Mouse (Mus musculus) myocyte (in vitro differentiated cells): Measurements from ENCODE around the gene Zc3h8. TPM values are rescaled to one million over a fixed set of nuclear protein-coding genes. Genes with fewer than 3 reads are reported as not detected.

Experiments
- H3K27me3 ChIP-seq: one replicate; pipeline ENCODE4 v1.6.1; 2011; ENCODE audit not compliant: control insufficient read depth, insufficient read depth, insufficient read length
- H3K36me3 ChIP-seq: one replicate; pipeline ENCODE4 v1.6.1; 2011; ENCODE audit not compliant: control insufficient read depth, insufficient read depth
- H3K4me2 ChIP-seq: one replicate; pipeline ENCODE4 v1.6.1; 2011; ENCODE audit warnings: low read depth, control low read depth
- H3K4me3 ChIP-seq: one replicate; pipeline ENCODE4 v1.5.1; 2011; ENCODE audit warnings: mild to moderate bottlenecking, control low read depth, moderate library complexity
- H3K79me2 ChIP-seq: one replicate; pipeline ENCODE4 v1.6.1; 2011; ENCODE audit not compliant: control insufficient read depth, insufficient read depth
- H3ac ChIP-seq: one replicate; pipeline ENCODE4 v1.6.1; 2011; ENCODE audit not compliant: control insufficient read depth, insufficient read length
- CEBPB ChIP-seq: IDR thresholded peaks from 2 replicates; pipeline ENCODE4 v1.6.1; 2011; ENCODE audit warnings: mild to moderate bottlenecking, moderate library complexity; ENCODE audit not compliant: poor library complexity, insufficient read depth, severe bottlenecking
- E2F4 ChIP-seq: IDR thresholded peaks from one replicate; pipeline ENCODE4 v1.6.1; 2011; ENCODE audit warnings: mild to moderate bottlenecking, control low read depth, moderate library complexity; ENCODE audit not compliant: insufficient read depth
- MAX ChIP-seq: IDR thresholded peaks from one replicate; pipeline ENCODE4 v1.6.1; 2011; ENCODE audit warnings: low read depth, mild to moderate bottlenecking, control low read depth
- MYOD1 ChIP-seq, 3 experiments: IDR thresholded peaks; one replicate each; pipeline ENCODE4 v1.6.1; 2011; ENCODE audit warnings: control low read depth in 2 of 3, low read depth in 2 of 3, mild to moderate bottlenecking in 2 of 3, moderate library complexity in 1 of 3; ENCODE audit not compliant: insufficient read length in 2 of 3, control insufficient read depth in 1 of 3
- MYOG ChIP-seq, 3 experiments: IDR thresholded peaks; one replicate each; pipeline ENCODE4 v1.6.1; 2011; ENCODE audit warnings: control low read depth in 2 of 3, low read depth in 2 of 3, mild to moderate bottlenecking in 2 of 3; ENCODE audit not compliant: insufficient read length in 2 of 3, control insufficient read depth in 1 of 3, insufficient read depth in 1 of 3
- POLR2A ChIP-seq: IDR thresholded peaks from one replicate; pipeline ENCODE4 v1.6.1; 2011; ENCODE audit warnings: low read depth, mild to moderate bottlenecking, control low read depth, moderate library complexity; ENCODE audit not compliant: insufficient read length
- POLR2AphosphoS2 ChIP-seq: IDR thresholded peaks from one replicate; pipeline ENCODE4 v1.6.1; 2011; ENCODE audit warnings: low read depth, control low read depth; ENCODE audit not compliant: insufficient read length
- REST ChIP-seq: IDR thresholded peaks from one replicate; pipeline ENCODE4 v1.6.1; 2011; ENCODE audit warnings: mild to moderate bottlenecking, control low read depth, moderate library complexity; ENCODE audit not compliant: insufficient read depth, insufficient read length
- SRF ChIP-seq: IDR thresholded peaks from one replicate; pipeline ENCODE4 v1.6.1; 2011; ENCODE audit warnings: low read depth; ENCODE audit not compliant: control insufficient read depth, insufficient read length
- TCF12 ChIP-seq: IDR thresholded peaks from one replicate; pipeline ENCODE4 v1.6.1; 2011; ENCODE audit warnings: mild to moderate bottlenecking, control low read depth; ENCODE audit not compliant: poor library complexity, insufficient read depth, severe bottlenecking
- TCF3 ChIP-seq: IDR thresholded peaks from one replicate; pipeline ENCODE4 v1.6.1; 2011; ENCODE audit warnings: low read depth, control low read depth; ENCODE audit not compliant: insufficient read length
- USF1 ChIP-seq: IDR thresholded peaks from one replicate; pipeline ENCODE4 v1.6.1; 2011; ENCODE audit warnings: low read depth, mild to moderate bottlenecking, control low read depth, moderate library complexity
- polyA plus RNA-seq: library from polyadenylated mRNA; unstranded; fragments of >200 nt; fragmentation: generic; extraction: Trizol; gene quantifications from one replicate; pipeline ENCODE4 v1.2.1, GENCODE M21; 2012; ENCODE audit warnings: missing spikeins

The Zc3h8 gene
- polyA plus RNA-seq, 1 experiment = 1.8 TPM

DNA sequence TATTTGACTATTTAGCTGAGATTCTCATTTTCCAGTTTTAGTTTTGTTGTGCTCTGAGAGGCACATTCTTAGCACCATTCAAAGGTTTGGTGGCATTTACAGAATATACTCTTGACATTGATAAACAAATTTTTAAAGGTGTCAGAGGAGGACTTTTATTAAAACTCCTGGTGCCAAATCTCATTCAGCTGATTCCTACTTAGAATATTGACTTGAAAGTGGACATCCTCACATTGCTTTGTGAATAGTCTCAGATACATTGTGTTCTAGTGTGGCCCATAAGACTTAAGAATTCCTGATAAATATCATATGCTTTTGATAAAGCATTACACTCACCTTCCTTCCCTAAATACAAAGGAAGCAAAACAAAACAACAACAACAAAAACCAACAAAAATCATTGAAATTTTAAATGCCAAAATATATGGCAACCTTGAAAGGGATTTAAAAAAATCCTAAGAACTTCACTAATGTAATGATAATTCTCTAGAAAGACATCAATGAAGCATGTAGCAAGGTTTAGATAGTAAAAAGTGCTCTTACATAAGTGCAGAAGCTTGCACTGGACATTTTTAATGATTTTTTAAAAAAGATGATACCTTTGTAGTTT, 24.7 kb upstream of the Zc3h8 start:
- no peaks in the 10 kb centered on the region for H3K36me3 ChIP-seq
- no peaks in the 10 kb centered on the region for H3K27me3 ChIP-seq
- peaks cover 8% of the 10 kb centered on the region for H3K79me2 ChIP-seq
- H3K4me2 ChIP-seq = peak overlapping the region; percentile 84
- peak overlapping the region; percentile 56 for H3K4me3 ChIP-seq
- peak overlapping the region; percentile 38 for H3ac ChIP-seq
- TF ChIP-seq MAX (no peak), REST (no peak)

DNA sequence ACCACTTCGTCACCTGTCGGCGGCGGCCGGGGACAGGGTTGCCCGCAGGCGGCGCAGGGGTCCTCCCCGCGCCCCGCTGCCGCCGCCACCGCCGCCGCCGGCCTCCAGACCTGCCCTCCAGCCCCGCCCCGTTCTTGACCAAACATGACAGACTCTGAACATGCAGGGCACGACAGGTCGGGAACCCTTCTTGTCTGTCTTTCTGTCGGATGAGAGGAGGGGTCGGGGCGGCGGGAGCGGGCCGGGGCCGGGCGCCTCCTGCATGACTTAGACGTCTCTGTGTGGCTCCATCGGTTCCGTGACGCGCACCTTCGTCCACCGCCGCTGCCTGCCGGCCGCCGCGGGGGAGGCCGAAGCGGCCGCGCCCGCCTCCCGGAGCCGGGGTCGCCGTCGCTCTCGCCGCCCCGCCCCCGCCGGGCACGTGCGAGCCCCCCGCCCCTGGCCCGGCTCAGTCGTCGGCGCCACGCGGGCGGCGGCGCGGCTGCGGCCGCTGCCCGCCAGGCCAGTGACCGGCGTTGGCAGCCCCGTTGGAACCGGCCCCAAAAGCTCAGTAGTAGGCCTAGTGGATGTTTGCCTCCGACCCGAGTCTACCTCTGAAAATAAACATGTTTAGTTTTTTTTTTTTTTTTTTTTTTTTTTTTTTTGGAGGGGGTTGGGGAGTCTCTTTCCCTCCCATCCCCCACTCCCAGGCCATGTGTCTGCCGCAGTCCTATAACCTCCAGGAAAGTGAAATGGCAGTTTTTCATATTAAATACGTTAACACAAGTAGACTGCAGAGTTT, 24.0 kb upstream of the Zc3h8 start, which contains the start of gene Gm10762:
TSS of gene Gm10762 (minus strand) at position 65 of the 781 bp plus-strand sequence.
- TF ChIP-seq POLR2A (peak; percentile 42), POLR2AphosphoS2 (peak; percentile 14), CEBPB (no peak), MYOD1 (IDR thresholded peaks at IDR 0.05; ENCODE audit: control insufficient read depth in 1 of 3, insufficient read length in 2 of 3, low read depth in 2 of 3) (peak in 1 of 3 experiments; percentile 5), TCF12 (no peak)
- no peaks in the 10 kb centered on the region for H3K27me3 ChIP-seq
- peak within 1 kb of the TSS; percentile 84 for H3K4me2 ChIP-seq
- H3ac ChIP-seq = peak within 1 kb of the TSS; percentile 38
- H3K4me3 ChIP-seq = peak within 1 kb of the TSS; percentile 56
- peaks cover 8% of the 10 kb centered on the region for H3K79me2 ChIP-seq
- H3K36me3 ChIP-seq = no peaks in the 10 kb centered on the region

DNA sequence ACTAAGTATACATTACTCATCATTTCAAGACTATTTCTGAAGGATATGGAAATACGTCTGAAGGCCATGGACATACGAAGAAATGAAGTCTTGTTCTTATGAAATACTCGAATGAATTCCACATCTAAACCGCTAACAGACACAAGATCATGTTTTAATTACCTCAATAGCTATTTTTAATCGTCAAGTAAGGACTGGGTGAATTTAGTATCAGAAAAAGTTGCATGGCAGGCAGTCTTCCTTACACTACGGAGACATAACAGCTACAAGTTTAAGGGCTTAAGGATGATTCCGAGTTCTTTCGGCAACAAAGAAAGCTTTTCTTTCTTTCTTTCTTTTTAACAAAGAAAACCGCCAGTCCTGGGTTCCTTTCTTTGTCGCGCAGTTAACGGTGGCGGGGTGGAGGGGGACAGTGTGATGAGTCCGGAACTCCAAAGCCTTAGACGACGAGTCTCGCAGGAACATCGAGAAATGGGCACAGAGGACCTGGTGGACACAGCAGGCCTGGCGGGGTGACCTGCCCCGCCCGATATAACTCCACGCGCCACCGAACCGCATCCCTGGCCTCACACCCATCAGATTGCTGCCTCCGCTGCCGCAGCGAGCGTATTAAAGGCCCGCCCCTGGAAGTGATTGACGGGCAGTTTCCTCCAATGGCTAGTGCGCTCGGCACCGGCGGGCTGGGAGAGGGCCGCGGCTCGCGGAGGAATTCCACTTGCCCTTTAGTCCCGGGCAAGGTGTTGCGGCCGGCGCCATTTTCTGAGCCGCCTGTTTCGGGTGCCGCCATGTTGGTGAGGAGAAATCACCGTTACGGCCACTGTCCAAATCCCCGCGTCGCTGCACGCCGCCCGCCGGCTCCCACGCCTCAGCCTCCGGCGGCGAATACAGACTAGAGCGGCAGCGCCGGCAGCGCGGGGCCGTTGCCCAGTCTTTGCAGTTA, 23.0 kb upstream of the Zc3h8 start, which contains the start of gene Zc3h6:
TSS of gene Zc3h6 (plus strand) at position 762 of the 940 bp plus-strand sequence.
- TF ChIP-seq MAX = no peak
- TF ChIP-seq REST = no peak
- TF ChIP-seq SRF = peak; percentile 57
- peak; percentile 47 for TF ChIP-seq E2F4
- TF ChIP-seq MYOG (IDR thresholded peaks at IDR 0.05; ENCODE audit: control insufficient read depth in 1 of 3, insufficient read depth in 1 of 3, insufficient read length in 2 of 3, low read depth in 2 of 3) = peak in 1 of 3 experiments; percentile 20
- TF ChIP-seq CEBPB = no peak
- TF ChIP-seq MYOD1 (IDR thresholded peaks at IDR 0.05; ENCODE audit: control insufficient read depth in 1 of 3, insufficient read length in 2 of 3, low read depth in 2 of 3) = peak in 1 of 3 experiments; percentile 31
- peak; percentile 97 for TF ChIP-seq POLR2A
- TF ChIP-seq USF1 = no peak
- TF ChIP-seq TCF3 = peak; percentile 25
- peak; percentile 94 for TF ChIP-seq POLR2AphosphoS2
- no peak for TF ChIP-seq TCF12
- Histone ChIP-seq H3K4me3 (peak within 1 kb of the TSS; percentile 56), H3K79me2 (peaks cover 8% of the 10 kb centered on the region), H3ac (peak within 1 kb of the TSS; percentile 38), H3K36me3 (no peaks in the 10 kb centered on the region), H3K27me3 (no peaks in the 10 kb centered on the region), H3K4me2 (peak within 1 kb of the TSS; percentile 84)

DNA sequence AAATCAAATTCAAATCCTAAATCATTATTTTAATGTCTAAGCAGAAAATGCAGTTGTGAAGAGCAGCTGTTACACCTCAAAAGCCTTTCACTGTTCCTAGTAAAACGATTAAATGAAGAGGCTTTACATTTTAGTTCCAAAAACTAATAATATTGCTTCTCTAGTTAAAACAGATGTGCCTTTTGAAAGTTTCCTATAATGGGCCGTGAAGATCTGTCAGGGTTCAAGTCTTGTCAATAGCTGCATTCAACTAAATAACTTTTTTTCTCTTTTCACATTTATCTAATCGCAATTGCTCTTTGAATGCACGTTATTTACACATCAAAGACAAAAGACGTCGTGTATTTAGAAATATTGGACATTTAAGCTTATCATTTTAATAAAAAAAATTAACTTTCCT, 22.4 kb upstream of the Zc3h8 start:
- peak overlapping the region; percentile 56 for H3K4me3 ChIP-seq
- no peak for TF ChIP-seq TCF3
- no peak for TF ChIP-seq MYOD1 (IDR thresholded peaks at IDR 0.05; ENCODE audit: control insufficient read depth in 1 of 3, insufficient read length in 2 of 3, low read depth in 2 of 3)
- TF ChIP-seq REST = no peak
- TF ChIP-seq CEBPB = no peak

More for the DNA sequence above, 22.4 kb upstream of the Zc3h8 start:
- H3K36me3 ChIP-seq = no peaks in the 10 kb centered on the region
- peak overlapping the region; percentile 61 for H3K4me2 ChIP-seq
- peaks cover 8% of the 10 kb centered on the region for H3K79me2 ChIP-seq
- no peak overlapping the region for H3ac ChIP-seq
- no peaks in the 10 kb centered on the region for H3K27me3 ChIP-seq
